Mouse (Mus musculus) Patski (cell line): ENCODE results near the gene Olfr165. TPM values are rescaled to one million over a fixed set of nuclear protein-coding genes. Genes with fewer than 3 reads are reported as not detected.
"Not testable (repeated sequence)": the region's sequence is repeated elsewhere in the genome, so short reads cannot be mapped to it uniquely, and the experiment has no call there.

Experiments used
- ATAC-seq: fragments of 100-300 bp; one replicate; pipeline ENCODE4 v1.8.0; 2021
- CTCF ChIA-PET: fragments of 350-600 bp; sonication (Branson Sonifier 250); formaldehyde crosslinking; loops from one replicate; lab custom pipeline; 2022; ENCODE audit warnings: inconsistent platforms; lab: Charles Lee
- POLR2A ChIA-PET: fragments of 350-600 bp; sonication (Branson Sonifier 250); formaldehyde crosslinking; loops from one replicate; lab custom pipeline; 2022; ENCODE audit warnings: antibody characterized with exemption, inconsistent platforms; lab: Charles Lee
- DNase-seq: peaks from one replicate; pipeline ENCODE4 v3.0.0-alpha.2; 2011; ENCODE audit warnings: low read depth, low spot score
- H3K27me3 ChIP-seq: fragments of 371-371 bp; one replicate; pipeline ENCODE4 v1.5.1; 2021
- CTCF ChIP-seq: fragments of 100-300 bp; IDR thresholded peaks from one replicate; pipeline ENCODE4 v1.5.1; 2021
- in situ Hi-C: fragments of 300-500 bp; cut with MboI; formaldehyde crosslinking; loops from 3 replicates; pipeline ENCODE4 v1.11.1; 2018; ENCODE audit warnings: low pct_unique_long_range_greater_than_20kb, mixed read lengths
- polyA plus RNA-seq: library from polyadenylated mRNA; unstranded; gene quantifications from one replicate; pipeline ENCODE4 v1.2.3, GENCODE M21; 2021

Olfr165 gene
- not detected for polyA plus RNA-seq

DNA sequence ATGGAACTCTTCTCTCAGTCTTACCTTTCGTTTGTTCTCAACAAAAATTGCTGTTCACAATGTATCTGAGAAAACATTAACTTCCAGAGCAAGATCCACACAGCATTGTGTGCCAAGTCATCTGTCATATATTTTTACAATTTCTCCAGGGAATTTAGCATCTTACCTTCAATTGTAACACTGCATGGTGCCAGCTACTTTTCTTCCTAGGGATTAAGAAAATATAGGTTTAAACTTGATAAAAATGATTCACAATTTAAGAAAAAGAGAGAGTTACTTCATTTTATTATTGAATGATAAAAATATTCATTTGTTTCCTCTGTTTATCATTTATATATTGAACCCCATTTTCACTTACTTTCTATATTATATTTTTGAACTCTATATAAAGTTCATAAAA is at the start of gene Olfr165:
TSS of gene Olfr165 (minus strand) at position 101 of the 400 bp plus-strand sequence.
- POLR2A ChIA-PET = no interaction called here
- no peak for TF ChIP-seq CTCF
- ATAC-seq = no peak
- no peak for DNase-seq
- CTCF ChIA-PET = no interaction called here
- in situ Hi-C loops = no loop called here
- H3K27me3 ChIP-seq = no peaks in the 10 kb centered on the region

DNA sequence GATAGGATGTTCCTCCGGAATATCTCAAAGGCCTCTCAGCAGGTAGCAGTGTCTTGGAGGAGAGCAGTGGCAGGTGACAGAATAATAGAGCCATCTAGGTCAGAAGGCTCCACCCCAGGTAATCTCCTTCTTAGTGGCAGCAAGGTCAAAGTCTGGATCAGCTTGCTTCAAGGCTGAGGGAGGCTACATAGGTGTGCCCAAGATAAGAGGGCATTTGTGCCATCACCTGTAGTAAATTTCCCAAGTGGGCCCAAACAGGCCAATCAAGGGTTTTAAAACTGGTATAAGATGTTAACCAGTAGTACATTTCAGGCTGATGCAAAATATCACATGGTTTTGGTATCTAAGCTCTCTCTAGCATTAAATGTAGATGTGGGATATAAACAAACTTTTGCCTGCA is 41.4 kb upstream of the Olfr165 start:
- POLR2A ChIA-PET = no interaction called here
- CTCF ChIA-PET = no interaction called here
- in situ Hi-C loops = no loop called here
- no peaks in the 10 kb centered on the region for H3K27me3 ChIP-seq
- TF ChIP-seq CTCF = no peak
- ATAC-seq (no peak), DNase-seq (no peak)

DNA sequence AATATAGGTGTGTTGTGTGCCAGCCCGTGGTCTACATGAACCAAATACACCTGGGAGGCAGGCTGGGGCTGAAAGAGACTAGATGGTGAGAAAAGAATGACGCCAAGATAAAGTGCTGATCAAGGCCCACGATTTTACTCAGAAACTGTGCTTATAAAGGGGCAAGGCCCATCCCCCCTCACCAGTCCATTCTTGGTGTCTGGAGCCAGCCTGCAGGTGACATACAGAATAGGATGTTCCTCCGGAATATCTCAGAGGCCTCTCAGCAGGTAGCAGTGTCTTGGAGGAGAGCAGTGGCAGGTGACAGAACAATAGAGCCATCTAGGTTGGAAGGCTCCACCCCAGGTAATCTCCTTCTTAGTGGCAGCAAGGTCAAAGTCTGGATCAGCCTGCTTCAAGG is 35.8 kb upstream of the Olfr165 start:
- POLR2A ChIA-PET, DNase-seq, CTCF ChIA-PET, in situ Hi-C loops, ATAC-seq, H3K27me3 ChIP-seq: not testable (repeated sequence)

DNA sequence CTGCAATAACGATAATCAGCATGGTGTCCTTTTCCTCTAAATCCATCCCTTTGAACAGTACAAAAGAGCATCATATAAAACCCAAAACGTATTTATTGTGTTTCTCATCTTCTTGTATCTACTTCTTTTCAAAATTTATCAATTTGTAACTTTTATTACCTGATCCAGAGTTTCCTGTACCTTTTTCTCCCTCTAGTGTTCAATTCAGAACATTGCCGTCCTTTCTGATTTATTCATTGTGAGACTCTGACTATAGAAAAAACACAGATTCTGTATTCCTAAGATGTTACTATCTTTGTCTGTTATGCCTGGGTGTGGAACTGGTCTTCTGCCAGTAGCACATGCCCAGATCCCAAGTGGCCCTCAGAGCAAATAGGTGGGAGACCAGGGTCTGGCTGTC is 35.0 kb downstream of the Olfr165 start:
- peak; percentile 27 for TF ChIP-seq CTCF
- ChIA-PET CTCF (no interaction called here), POLR2A (no interaction called here)
- ATAC-seq (no peak), DNase-seq (no peak)
- in situ Hi-C loops = no loop called here
- H3K27me3 ChIP-seq = no peaks in the 10 kb centered on the region

Other genes starting within 250 kb of the Olfr165 start
- not detected for gene Olfr164, start 109.1 kb downstream of the Olfr165 start, polyA plus RNA-seq
- gene Olfr166, start 60.6 kb upstream of the Olfr165 start, polyA plus RNA-seq = not detected
- gene Olfr167, start 99.1 kb upstream of the Olfr165 start, polyA plus RNA-seq = not detected
- not detected for gene Olfr168, start 112.4 kb upstream of the Olfr165 start, polyA plus RNA-seq
- gene Olfr169, start 148.7 kb upstream of the Olfr165 start, polyA plus RNA-seq = not detected
- not detected for gene Olfr170, start 188.7 kb upstream of the Olfr165 start, polyA plus RNA-seq
- not detected for gene Olfr171, start 206.8 kb upstream of the Olfr165 start, polyA plus RNA-seq